Mouse (Mus musculus) right cerebral cortex, postnatal 25 days (tissue): ENCODE data around the gene Rnf25.

ENCODE experiments used
- DNase-seq: peaks from one replicate; pipeline ENCODE4 v3.0.0; 2022

The Rnf25 gene

GRCm38 (mm10) chr1:74601267-74601962 lies at the start of gene Rnf25, which contains the start of gene Stk36:
Gene Rnf25, minus strand, starts transcription at chr1:74601397.
Gene Stk36, plus strand, starts transcription at chr1:74601445.
- DNase-seq: peak; percentile 87

- no peak for DNase-seq
These were observed 42.7 kb upstream of the Rnf25 start for GRCm38 (mm10) chr1:74643926-74644325.

- DNase-seq: no peak
These were observed 42.3 kb upstream of the Rnf25 start for GRCm38 (mm10) chr1:74643524-74643923.

- no peak for DNase-seq
These were observed 31.5 kb upstream of the Rnf25 start for GRCm38 (mm10) chr1:74632734-74633133.

- no peak for DNase-seq
These were observed 26.8 kb upstream of the Rnf25 start for GRCm38 (mm10) chr1:74628001-74628400.

- no peak for DNase-seq
These were observed 24.9 kb upstream of the Rnf25 start for GRCm38 (mm10) chr1:74626076-74626475.

- no peak for DNase-seq
These were observed 23.0 kb upstream of the Rnf25 start for GRCm38 (mm10) chr1:74624183-74624582.

GRCm38 (mm10) chr1:74600501-74601266 lies 513 bp downstream of the Rnf25 start:
- DNase-seq: no peak

GRCm38 (mm10) chr1:74594434-74594833 lies 6.8 kb downstream of the Rnf25 start:
- no peak for DNase-seq

GRCm38 (mm10) chr1:74587773-74588445 lies 13.3 kb downstream of the Rnf25 start, which contains the start of the genes Zfp142 and Bcs1l:
Gene Zfp142, minus strand, starts transcription at chr1:74588246.
Gene Bcs1l, plus strand, starts transcription at chr1:74588289.
- DNase-seq: peak; percentile 98

- DNase-seq: peak; percentile 84
These were observed 13.9 kb downstream of the Rnf25 start for GRCm38 (mm10) chr1:74587233-74587772.

GRCm38 (mm10) chr1:74584616-74585398 lies 16.4 kb downstream of the Rnf25 start:
- no peak for DNase-seq

GRCm38 (mm10) chr1:74582621-74583020 lies 18.6 kb downstream of the Rnf25 start:
- DNase-seq: no peak

- DNase-seq: no peak
These were observed 31.2 kb downstream of the Rnf25 start for GRCm38 (mm10) chr1:74569739-74570719.

GRCm38 (mm10) chr1:74565834-74566233 lies 35.4 kb downstream of the Rnf25 start:
- DNase-seq: no peak

GRCm38 (mm10) chr1:74559061-74559460 lies 42.1 kb downstream of the Rnf25 start:
- no peak for DNase-seq

- no peak for DNase-seq
These were observed 57.0 kb downstream of the Rnf25 start, which contains the start of gene Usp37 for GRCm38 (mm10) chr1:74544184-74544583. Gene Usp37, minus strand, starts transcription at chr1:74544284.
